Mouse (Mus musculus) G1E (cell line): Measurements from ENCODE around the gene Clybl.

Source experiments
- CTCF ChIP-seq: IDR thresholded peaks from 2 replicates; pipeline ENCODE4 v1.5.1; 2012; ENCODE audit warnings: low read depth, low read length, inconsistent platforms, mixed read lengths
- GATA1 ChIP-seq: IDR thresholded peaks from 2 replicates; pipeline ENCODE4 v1.6.1; 2012; ENCODE audit warnings: borderline replicate concordance, low read length, inconsistent platforms, mixed read lengths

- no peak for TF ChIP-seq CTCF
- TF ChIP-seq GATA1 = no peak
Observed at GRCm38 (mm10) chr14:122390935-122391334, 209.4 kb downstream of the Clybl start.
